Mouse (Mus musculus) effector memory CD4-positive, alpha-beta T cell, adult 5 months (primary cell): ENCODE data around the gene Tbl1x. TPM values are rescaled to one million over a fixed set of nuclear protein-coding genes. Genes with fewer than 3 reads are reported as not detected.

ENCODE experiments used
- polyA plus RNA-seq: library from polyadenylated mRNA; unstranded; fragments of 100-300 nt; shearing (Covaris generic); gene quantifications from one replicate; pipeline ENCODE4 v1.2.1, GENCODE M21; 2017

Gene Tbl1x
- polyA plus RNA-seq = 43.1 TPM

GRCm38 (mm10) chrX:77510371-77511300 lies at the start of gene Tbl1x:
Tbl1x (plus strand) TSS chrX:77511013.

